Mouse (Mus musculus) heart, postnatal 10 days (tissue): ENCODE results near the gene Cxcl16. TPM values are rescaled to one million over a fixed set of nuclear protein-coding genes. Genes with fewer than 3 reads are reported as not detected.
"Not testable (repeated sequence)": the region's sequence is repeated elsewhere in the genome, so short reads cannot be mapped to it uniquely, and the experiment has no call there.

ENCODE experiments used
- DNase-seq, 2 experiments: peaks; one replicate each; pipeline ENCODE4 v3.0.0; 2021
- intact Hi-C: fragments of 180-260 bp; cut with DNase I; formaldehyde crosslinking; loops from one replicate; pipeline ENCODE4 v1.15.1; 2025
- total RNA-seq, 2 experiments: library from RNA; stranded (reverse); gene quantifications; 2 replicates each; pipeline ENCODE4 v1.2.3; 2021

Gene Cxcl16
- total RNA-seq, 2 experiments from 2014 or later: 7.2 to 7.7 TPM

GRCm38 (mm10) chr11:70453261-70454044 is 6.3 kb downstream of the Cxcl16 start:
- peak in 1 of 2 experiments; percentile 20 for DNase-seq
- intact Hi-C loops: no loop called here

GRCm38 (mm10) chr11:70451797-70452498 is 7.8 kb downstream of the Cxcl16 start, which contains the start of gene Med11:
Gene Med11 (plus strand): TSS chr11:70451919.
- intact Hi-C loops: loop anchor here (1.0 to 2.0 kb wide), 2 partner anchors 19 to 54 kb away; partner anchors contain the start of gene Arrb2

GRCm38 (mm10) chr11:70450926-70451325 is 8.9 kb downstream of the Cxcl16 start:
- no peak for DNase-seq
- intact Hi-C loops: loop anchor here (2.0 kb wide), 1 partner anchor 18 kb away; the partner anchor contains the start of gene Arrb2

More at GRCm38 (mm10) chr11:70451797-70452498, 7.8 kb downstream of the Cxcl16 start, which contains the start of gene Med11:
- DNase-seq: peak; percentile 98

- intact Hi-C loops: no loop called here
- DNase-seq: no peak
These were observed 12.4 kb downstream of the Cxcl16 start for GRCm38 (mm10) chr11:70447373-70447772.

GRCm38 (mm10) chr11:70446756-70447155 is 13.0 kb downstream of the Cxcl16 start:
- DNase-seq: no peak
- intact Hi-C loops: no loop called here

- DNase-seq: no peak
- intact Hi-C loops: no loop called here
These were observed 15.1 kb downstream of the Cxcl16 start for GRCm38 (mm10) chr11:70444667-70445066.

- intact Hi-C loops: no loop called here
- no peak for DNase-seq
These were observed 15.8 kb downstream of the Cxcl16 start for GRCm38 (mm10) chr11:70443964-70444363.

- intact Hi-C loops: no loop called here
- DNase-seq: no peak
These were observed 17.9 kb downstream of the Cxcl16 start for GRCm38 (mm10) chr11:70441882-70442281.

- intact Hi-C loops: no loop called here
- no peak for DNase-seq
These were observed 19.1 kb downstream of the Cxcl16 start for GRCm38 (mm10) chr11:70440637-70441036.

GRCm38 (mm10) chr11:70438728-70439374 is 20.9 kb downstream of the Cxcl16 start:
- no peak for DNase-seq
- intact Hi-C loops: no loop called here

GRCm38 (mm10) chr11:70437426-70437825 is 22.4 kb downstream of the Cxcl16 start:
- intact Hi-C loops: no loop called here
- no peak for DNase-seq

- intact Hi-C loops: no loop called here
These were observed 24.3 kb downstream of the Cxcl16 start for GRCm38 (mm10) chr11:70435476-70435875.

GRCm38 (mm10) chr11:70433951-70434350 is 25.8 kb downstream of the Cxcl16 start:
- intact Hi-C loops: loop anchor here (2.0 to 5.0 kb wide), 4 partner anchors 17 to 323 kb away; partner anchors contain the start of gene Med11
- no peak for DNase-seq

More at GRCm38 (mm10) chr11:70435476-70435875, 24.3 kb downstream of the Cxcl16 start:
- no peak for DNase-seq

- peak; percentile 24 to 31 for DNase-seq
These were observed 26.2 kb downstream of the Cxcl16 start for GRCm38 (mm10) chr11:70433569-70433943.

GRCm38 (mm10) chr11:70432895-70433568 is 26.8 kb downstream of the Cxcl16 start:
- DNase-seq: no peak
- intact Hi-C loops: loop anchor here (1.0 to 5.0 kb wide), 5 partner anchors 18 to 324 kb away; partner anchors contain the start of gene Med11

More at GRCm38 (mm10) chr11:70433569-70433943, 26.2 kb downstream of the Cxcl16 start:
- intact Hi-C loops: loop anchor here (2.0 to 5.0 kb wide), 4 partner anchors 17 to 324 kb away; partner anchors contain the start of gene Med11

- peak; percentile 96 to 98 for DNase-seq
- intact Hi-C loops: loop anchor here (1.0 to 5.0 kb wide), 5 partner anchors 19 to 325 kb away; partner anchors contain the start of gene Med11
These were observed 27.5 kb downstream of the Cxcl16 start, which contains the start of gene Arrb2 for GRCm38 (mm10) chr11:70432048-70432894. Gene Arrb2 (plus strand): TSS chr11:70432635.

- no peak for DNase-seq
- intact Hi-C loops: loop anchor here (5.0 kb wide), 3 partner anchors 176 to 326 kb away; no protein-coding TSS in a partner anchor
These were observed 28.2 kb downstream of the Cxcl16 start for GRCm38 (mm10) chr11:70431574-70431973.

- intact Hi-C loops, DNase-seq: not testable (repeated sequence)
These were observed 33.2 kb downstream of the Cxcl16 start for GRCm38 (mm10) chr11:70426598-70426997.

- intact Hi-C loops: no loop called here
- no peak for DNase-seq
These were observed 40.3 kb downstream of the Cxcl16 start for GRCm38 (mm10) chr11:70419486-70419885.
